In the genomic region with DNA sequence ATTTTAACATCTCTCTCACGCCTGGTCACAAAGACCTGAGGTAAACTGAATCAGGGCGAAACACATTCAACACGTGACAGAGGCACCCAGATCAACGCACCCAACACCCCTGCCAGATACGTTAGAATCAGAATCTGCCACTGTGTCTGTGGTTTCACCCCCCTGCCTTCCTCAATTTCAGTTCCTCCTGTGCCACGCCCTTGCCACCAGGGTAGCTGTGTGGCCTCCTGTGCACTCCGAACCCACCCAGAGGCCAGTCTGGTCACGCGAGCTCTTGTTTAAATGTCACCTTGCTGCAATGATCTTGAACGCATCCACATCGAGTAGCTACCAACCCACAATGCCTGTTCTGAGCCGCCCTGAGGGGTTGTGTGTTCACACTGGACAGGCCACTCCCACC, we compare ENCODE assay signal across 18 mouse cellular contexts. TPM values are rescaled to one million over a fixed set of nuclear protein-coding genes. Genes with fewer than 3 reads are reported as not detected.
A peak's percentile ranks its signal among the peaks of the same experiment; 100 is the strongest.
DNase-seq lines count a peak whose midpoint lies in the region; ATAC-seq and TF ChIP-seq lines count a peak whose summit lies in the region.
"Had no signal": no experiment of that assay in that cellular context is flagged by ENCODE, and none has a peak within 500 bp of the region (broad histone marks: within the 10 kb centered on the region; RNA-seq: fewer than 3 reads in every experiment).

No protein-coding gene starts in this region.

- no peak overlapping the region for H3K4me2 ChIP-seq in lung, postnatal 0 days (replicated peaks; ENCODE audit: low read depth, low read length)
- H3K4me2 ChIP-seq: hindbrain, embryonic 13.5 days; liver, embryonic 13.5 days; neural tube, embryonic 12.5 days had no signal

- H3K4me1 ChIP-seq in lung, postnatal 0 days (ENCODE audit: insufficient read depth, low read depth, low read length), result no peaks in the 10 kb centered on the region; the same call in 1 of the 2 replicates
- peaks cover 6% of the 10 kb centered on the region; the same call in 1 of the 2 replicates for H3K4me1 ChIP-seq in spleen, adult 2 months (ENCODE audit: control insufficient read depth, insufficient read depth, insufficient read length)
- H3K4me1 ChIP-seq: liver, embryonic 13.5 days; megakaryocyte, embryonic 14.5 days had no signal

- peak; percentile 26 to 36 for DNase-seq in lung, adult 18-20 months
- no peak for DNase-seq in lung, postnatal 0 days (ENCODE audit: low spot score)
- peak; percentile 31 to 61 for DNase-seq in spleen, adult 2 months (ENCODE audit: low read depth in 1 of 2, low spot score in 2 of 2)
- no peak for DNase-seq in urinary bladder, postnatal 10 days (ENCODE audit: low spot score)
- no peak for DNase-seq in retina, postnatal 1 day
- DNase-seq: adrenal gland, postnatal 25 days; cerebellum, adult 2 months; liver, embryonic 13.5 days had no signal

- no peak overlapping the region for H3K27ac ChIP-seq in lung, postnatal 0 days (ENCODE audit: low read length)
- no peak overlapping the region for H3K27ac ChIP-seq in spleen, adult 2 months (ENCODE audit: insufficient read depth, low read length)
- H3K27ac ChIP-seq: heart, adult 2 months; hindbrain, embryonic 13.5 days; liver, embryonic 13.5 days; neural tube, embryonic 12.5 days had no signal

- TF ChIP-seq CTCF in lung, postnatal 0 days (IDR thresholded peaks at IDR 0.05), result no peak
- TF ChIP-seq CTCF in spleen, adult 2 months (IDR thresholded peaks at IDR 0.05; ENCODE audit: extremely low read depth, insufficient read depth, insufficient read length, insufficient replicate concordance), result no peak

- no peak overlapping the region for H3K9ac ChIP-seq in lung, postnatal 0 days (replicated peaks; ENCODE audit: low read depth)
- H3K9ac ChIP-seq: hindbrain, embryonic 13.5 days; liver, embryonic 13.5 days; neural tube, embryonic 12.5 days had no signal

- no peaks in the 10 kb centered on the region for H3K27me3 ChIP-seq in lung, postnatal 0 days (replicated peaks; ENCODE audit: insufficient read depth, low read length)
- H3K27me3 ChIP-seq in spleen, adult 2 months (ENCODE audit: control insufficient read depth, insufficient read depth, low read length), result no peaks in the 10 kb centered on the region
- H3K27me3 ChIP-seq: hindbrain, embryonic 13.5 days; liver, embryonic 13.5 days; neural tube, embryonic 12.5 days had no signal

- H3K9me3 ChIP-seq in lung, postnatal 0 days (ENCODE audit: low read length), result no peaks in the 10 kb centered on the region
- H3K9me3 ChIP-seq: hindbrain, embryonic 13.5 days; liver, embryonic 13.5 days; neural tube, embryonic 12.5 days had no signal

- no peak for TF ChIP-seq EP300 in lung, postnatal 0 days (IDR thresholded peaks at IDR 0.05)

- H3K4me3 ChIP-seq in lung, postnatal 0 days (ENCODE audit: low read depth, low read length), result no peak overlapping the region
- H3K4me3 ChIP-seq in spleen, adult 2 months (ENCODE audit: extremely low read depth, insufficient read depth, insufficient read length), result no peak overlapping the region
- H3K4me3 ChIP-seq: heart, adult 2 months; hindbrain, embryonic 13.5 days; liver, embryonic 13.5 days; megakaryocyte, embryonic 14.5 days; neural tube, embryonic 12.5 days had no signal

- WGBS in lung, postnatal 0 days, result 79% methylated on average over 12 of the region's 12 CpGs
- 16% methylated on average over 12 of the region's 12 CpGs for WGBS in spleen, adult 2 months

- no peak for TF ChIP-seq POLR2A in spleen, adult 2 months (IDR thresholded peaks at IDR 0.05; ENCODE audit: low read depth, low read length)

- no peaks in the 10 kb centered on the region for H3K36me3 ChIP-seq in lung, postnatal 0 days (ENCODE audit: insufficient read depth, low read length)
- H3K36me3 ChIP-seq in spleen, adult 2 months (ENCODE audit: control insufficient read depth, insufficient read depth, low read length), result no peaks in the 10 kb centered on the region
- H3K36me3 ChIP-seq: hindbrain, embryonic 13.5 days; liver, embryonic 13.5 days; neural tube, embryonic 12.5 days had no signal

- ATAC-seq in lung, postnatal 0 days, result no peak
- peak; percentile 91 for ATAC-seq in common myeloid progenitor, adult 5-6 weeks (replicated peaks; ENCODE audit: low read depth, poor library complexity, severe bottlenecking)
- peak; percentile 97 for ATAC-seq in megakaryocyte, adult 5-6 weeks (ENCODE audit: poor library complexity, severe bottlenecking)
- ATAC-seq: activated CD4-positive, CD25-positive, alpha-beta regulatory T cell, adult 4 months; intestine, embryonic 16.5 days; midbrain, embryonic 16.5 days; Patski had no signal

RNA-seq across cellular contexts. Expression of a gene that starts 43.3 kb away (rescaled TPM):
- 13.6 and 16.4 TPM in 2 replicates for polyA plus RNA-seq in lung, postnatal 0 days (2015; fragmentation: Nextera tagmentation; extraction: Ambion mirVana)
- 26.0 and 27.2 TPM in 2 replicates for total RNA-seq in common myeloid progenitor, adult 5-6 weeks (2017)
- total RNA-seq in megakaryocyte, adult 5-6 weeks (2015), result 22.4 and 23.3 TPM in 2 replicates
- 29.3 and 38.7 TPM in 2 replicates for total RNA-seq in megakaryocyte, adult 5-6 weeks (2017)
- polyA plus RNA-seq in spleen, adult 2 months (2012; rRNA removed), result 20.7 and 23.1 TPM in 2 replicates
- polyA plus RNA-seq: activated CD4-positive, CD25-positive, alpha-beta regulatory T cell, adult 4 months; Patski had no signal

Comparison
In these comparisons a context has a peak if more than half of its experiments do, and no peak if none do; other contexts are left out.
1. DNase-seq: peak in lung, adult 18-20 months (2 of 2) and spleen, adult 2 months (2 of 2); none in lung, postnatal 0 days (single experiment), urinary bladder, postnatal 10 days (single experiment) and retina, postnatal 1 day (single experiment).